Mouse (Mus musculus): ENCODE results near the gene H2-D1. TPM values are rescaled to one million over a fixed set of nuclear protein-coding genes. Genes with fewer than 3 reads are reported as not detected.

The H2-D1 gene
- total RNA-seq (2014; rRNA removed) = 444 and 506 TPM in 2 replicates
- polyA plus RNA-seq (2012; rRNA removed) = 487 and 676 TPM in 2 replicates

- H3K79me2 ChIP-seq (ENCODE audit: control insufficient read depth, insufficient read depth, low read length) = peaks cover 5% of the 10 kb centered on the region; the same call in 1 of the 2 replicates
- no peak for TF ChIP-seq CTCF (IDR thresholded peaks at IDR 0.05; ENCODE audit: low read depth, low read length)
- TF ChIP-seq POLR2A (IDR thresholded peaks at IDR 0.05; ENCODE audit: extremely low read depth, insufficient read depth, low read length) = peak; percentile 98
- peak within 1 kb of the TSS; percentile 79 for H3K27ac ChIP-seq (replicated peaks; ENCODE audit: insufficient read depth, low read depth, low read length)
- peaks cover 17% of the 10 kb centered on the region; the same call in 1 of the 2 replicates for H3K36me3 ChIP-seq (ENCODE audit: control insufficient read depth, insufficient read depth, low read length)
- peak within 1 kb of the TSS; percentile 91 for H3K9ac ChIP-seq (ENCODE audit: low read depth, low read length)
- peak; percentile 88 for DNase-seq (ENCODE audit: extremely low read depth, low read depth, low spot score)
- WGBS = under 1% methylated on average over 67 of the region's 73 CpGs
- H3K27me3 ChIP-seq (ENCODE audit: control insufficient read depth, insufficient read depth, low read length) = no peaks in the 10 kb centered on the region
- peak within 1 kb of the TSS; percentile 82 for H3K4me3 ChIP-seq (ENCODE audit: insufficient read depth, low read depth, low read length)
- H3K4me1 ChIP-seq (ENCODE audit: control insufficient read depth, insufficient read depth, low read length) = peaks cover 5% of the 10 kb centered on the region
Observed at GRCm38 (mm10) chr17:35262664-35263522, at the start of gene H2-D1. Gene H2-D1, plus strand, starts transcription at chr17:35262730.

- Histone ChIP-seq H3K79me2 (ENCODE audit: control insufficient read depth, insufficient read depth, low read length) (no peaks in the 10 kb centered on the region), H3K4me3 (ENCODE audit: insufficient read depth, low read depth, low read length) (no peak overlapping the region), H3K27me3 (ENCODE audit: control insufficient read depth, insufficient read depth, low read length) (no peaks in the 10 kb centered on the region), H3K36me3 (ENCODE audit: control insufficient read depth, insufficient read depth, low read length) (no peaks in the 10 kb centered on the region), H3K9ac (ENCODE audit: low read depth, low read length) (no peak overlapping the region), H3K4me1 (ENCODE audit: control insufficient read depth, insufficient read depth, low read length) (no peaks in the 10 kb centered on the region), H3K27ac (replicated peaks; ENCODE audit: insufficient read depth, low read depth, low read length) (no peak overlapping the region)
- DNase-seq (ENCODE audit: extremely low read depth, low read depth, low spot score) = peak; percentile 52
- WGBS = 32% methylated on average over 5 of the region's 5 CpGs
- TF ChIP-seq POLR2A (IDR thresholded peaks at IDR 0.05; ENCODE audit: extremely low read depth, insufficient read depth, low read length) = no peak
- TF ChIP-seq CTCF (IDR thresholded peaks at IDR 0.05; ENCODE audit: low read depth, low read length) = no peak
Observed at GRCm38 (mm10) chr17:35213071-35213470, 49.5 kb upstream of the H2-D1 start.

GRCm38 (mm10) chr17:35218516-35219193, 43.9 kb upstream of the H2-D1 start:
- TF ChIP-seq POLR2A (IDR thresholded peaks at IDR 0.05; ENCODE audit: extremely low read depth, insufficient read depth, low read length) (no peak), CTCF (IDR thresholded peaks at IDR 0.05; ENCODE audit: low read depth, low read length) (no peak)
- Histone ChIP-seq H3K36me3 (ENCODE audit: control insufficient read depth, insufficient read depth, low read length) (no peaks in the 10 kb centered on the region), H3K4me3 (ENCODE audit: insufficient read depth, low read depth, low read length) (no peak overlapping the region), H3K27ac (replicated peaks; ENCODE audit: insufficient read depth, low read depth, low read length) (peak overlapping the region; percentile 68), H3K4me1 (ENCODE audit: control insufficient read depth, insufficient read depth, low read length) (peaks cover 6% of the 10 kb centered on the region), H3K27me3 (ENCODE audit: control insufficient read depth, insufficient read depth, low read length) (no peaks in the 10 kb centered on the region), H3K9ac (ENCODE audit: low read depth, low read length) (no peak overlapping the region), H3K79me2 (ENCODE audit: control insufficient read depth, insufficient read depth, low read length) (no peaks in the 10 kb centered on the region)
- DNase-seq (ENCODE audit: extremely low read depth, low read depth, low spot score) = no peak
- 73% methylated on average over 18 of the region's 18 CpGs for WGBS

GRCm38 (mm10) chr17:35219601-35220041, 42.9 kb upstream of the H2-D1 start:
- Histone ChIP-seq H3K27ac (replicated peaks; ENCODE audit: insufficient read depth, low read depth, low read length) (peak overlapping the region; percentile 68), H3K4me3 (ENCODE audit: insufficient read depth, low read depth, low read length) (no peak overlapping the region)

GRCm38 (mm10) chr17:35220156-35220952, 42.2 kb upstream of the H2-D1 start, which contains the start of gene Gm16181:
Gene Gm16181, plus strand, starts transcription at chr17:35220834.
- H3K4me3 ChIP-seq (ENCODE audit: insufficient read depth, low read depth, low read length) = no peak within 1 kb of the TSS

More at GRCm38 (mm10) chr17:35219601-35220041, 42.9 kb upstream of the H2-D1 start:
- Histone ChIP-seq H3K4me1 (ENCODE audit: control insufficient read depth, insufficient read depth, low read length) (peaks cover 6% of the 10 kb centered on the region), H3K79me2 (ENCODE audit: control insufficient read depth, insufficient read depth, low read length) (no peaks in the 10 kb centered on the region), H3K36me3 (ENCODE audit: control insufficient read depth, insufficient read depth, low read length) (no peaks in the 10 kb centered on the region), H3K27me3 (ENCODE audit: control insufficient read depth, insufficient read depth, low read length) (no peaks in the 10 kb centered on the region), H3K9ac (ENCODE audit: low read depth, low read length) (no peak overlapping the region)
- WGBS = 65% methylated on average over 6 of the region's 6 CpGs
- TF ChIP-seq CTCF (IDR thresholded peaks at IDR 0.05; ENCODE audit: low read depth, low read length) (no peak), POLR2A (IDR thresholded peaks at IDR 0.05; ENCODE audit: extremely low read depth, insufficient read depth, low read length) (no peak)
- no peak for DNase-seq (ENCODE audit: extremely low read depth, low read depth, low spot score)

More at GRCm38 (mm10) chr17:35220156-35220952, 42.2 kb upstream of the H2-D1 start, which contains the start of gene Gm16181:
- no peaks in the 10 kb centered on the region for H3K36me3 ChIP-seq (ENCODE audit: control insufficient read depth, insufficient read depth, low read length)
- TF ChIP-seq POLR2A (IDR thresholded peaks at IDR 0.05; ENCODE audit: extremely low read depth, insufficient read depth, low read length) (no peak), CTCF (IDR thresholded peaks at IDR 0.05; ENCODE audit: low read depth, low read length) (no peak)
- H3K27me3 ChIP-seq (ENCODE audit: control insufficient read depth, insufficient read depth, low read length) = no peaks in the 10 kb centered on the region
- 74% methylated on average over 28 of the region's 28 CpGs for WGBS
- H3K4me1 ChIP-seq (ENCODE audit: control insufficient read depth, insufficient read depth, low read length) = peaks cover 6% of the 10 kb centered on the region
- peak within 1 kb of the TSS; percentile 34 for H3K27ac ChIP-seq (replicated peaks; ENCODE audit: insufficient read depth, low read depth, low read length)
- 0 out of 2 replicates have a peak within 1 kb of the TSS, but pooled peaks have one; percentile 24 for H3K9ac ChIP-seq (ENCODE audit: low read depth, low read length)
- H3K79me2 ChIP-seq (ENCODE audit: control insufficient read depth, insufficient read depth, low read length) = no peaks in the 10 kb centered on the region
- no peak for DNase-seq (ENCODE audit: extremely low read depth, low read depth, low spot score)

Data from liver, adult 2 months (tissue).